ENCODE assay signal across 18 mouse cellular contexts in genomic region chr1:91023230-91023629, GRCm38 (mm10). TPM values are rescaled to one million over a fixed set of nuclear protein-coding genes. Genes with fewer than 3 reads are reported as not detected.
A peak's percentile ranks its signal among the peaks of the same experiment; 100 is the strongest.
DNase-seq lines count a peak whose midpoint lies in the region; ATAC-seq and TF ChIP-seq lines count a peak whose summit lies in the region.
"Had no signal": no experiment of that assay in that cellular context is flagged by ENCODE, and none has a peak within 500 bp of the region (broad histone marks: within the 10 kb centered on the region; RNA-seq: fewer than 3 reads in every experiment).

No protein-coding gene starts in this region.

- H3K4me3 ChIP-seq in gastrocnemius, adult 2 months = no peak overlapping the region
- no peak overlapping the region for H3K4me3 ChIP-seq in limb, embryonic 15.5 days
- H3K4me3 ChIP-seq in limb, embryonic 10.5 days = no peak overlapping the region
- H3K4me3 ChIP-seq in C2C12 (ENCODE audit: insufficient read depth, poor library complexity, severe bottlenecking) = no peak overlapping the region
- H3K4me3 ChIP-seq in intestine, embryonic 16.5 days (ENCODE audit: low read length) = no peak overlapping the region
- H3K4me3 ChIP-seq: embryonic facial prominence, embryonic 13.5 days; forebrain, embryonic 12.5 days; hindbrain, embryonic 15.5 days; kidney, embryonic 15.5 days; liver, embryonic 12.5 days; neural tube, embryonic 15.5 days had no signal

- no peaks in the 10 kb centered on the region for H3K9me3 ChIP-seq in limb, embryonic 15.5 days
- no peaks in the 10 kb centered on the region for H3K9me3 ChIP-seq in limb, embryonic 10.5 days (replicated peaks)
- no peaks in the 10 kb centered on the region for H3K9me3 ChIP-seq in intestine, embryonic 16.5 days (ENCODE audit: control insufficient read depth, low read length)
- H3K9me3 ChIP-seq: forebrain, embryonic 12.5 days; hindbrain, embryonic 15.5 days; neural tube, embryonic 15.5 days had no signal

- no peak for ATAC-seq in limb, embryonic 15.5 days (ENCODE audit: insufficient number of reproducible peaks, low FRiP score, low TSS enrichment, low read depth)
- peak; percentile 51 for ATAC-seq in intestine, embryonic 16.5 days
- no peak for ATAC-seq in granulocyte monocyte progenitor cell, adult 5-6 weeks (replicated peaks; ENCODE audit: poor library complexity, severe bottlenecking)
- ATAC-seq: liver, embryonic 12.5 days had no signal

- no peak overlapping the region for H3K4me2 ChIP-seq in limb, embryonic 15.5 days
- no peak overlapping the region for H3K4me2 ChIP-seq in intestine, embryonic 16.5 days (ENCODE audit: low read depth, low read length)
- H3K4me2 ChIP-seq: embryonic facial prominence, embryonic 13.5 days; forebrain, embryonic 12.5 days; hindbrain, embryonic 15.5 days; kidney, embryonic 15.5 days; liver, embryonic 12.5 days; neural tube, embryonic 15.5 days had no signal

- intact Hi-C loops in gastrocnemius, adult 2 months (cut with DNase I) = loop anchor here (5.0 kb wide), 1 partner anchor 51 kb away; no protein-coding TSS in a partner anchor

- 70% methylated on average over 5 of the region's 5 CpGs for WGBS in limb, embryonic 15.5 days
- WGBS in limb, embryonic 10.5 days = 63% methylated on average over 5 of the region's 5 CpGs
- WGBS in intestine, embryonic 16.5 days = 69% methylated on average over 5 of the region's 5 CpGs

- no peaks in the 10 kb centered on the region for H3K27me3 ChIP-seq in limb, embryonic 15.5 days
- no peaks in the 10 kb centered on the region for H3K27me3 ChIP-seq in limb, embryonic 10.5 days (ENCODE audit: low read depth, poor library complexity, severe bottlenecking)
- H3K27me3 ChIP-seq in C2C12 (ENCODE audit: control insufficient read depth, insufficient read depth, insufficient read length) = no peaks in the 10 kb centered on the region
- no peaks in the 10 kb centered on the region for H3K27me3 ChIP-seq in intestine, embryonic 16.5 days (replicated peaks; ENCODE audit: control insufficient read depth, insufficient read depth, low read length)
- H3K27me3 ChIP-seq: embryonic facial prominence, embryonic 13.5 days; forebrain, embryonic 12.5 days; hindbrain, embryonic 15.5 days; kidney, embryonic 15.5 days; liver, embryonic 12.5 days; neural tube, embryonic 15.5 days had no signal

- H3K79me3 ChIP-seq in C2C12 (ENCODE audit: low read depth) = peaks cover 40% of the 10 kb centered on the region

- no peak for DNase-seq in gastrocnemius, adult 2 months
- no peak for DNase-seq in gastrocnemius, adult 8-10 months (ENCODE audit: low spot score in 2 of 2)
- no peak for DNase-seq in limb, embryonic 10.5 days (ENCODE audit: low spot score)
- DNase-seq in testis, postnatal 14 days (ENCODE audit: low spot score) = no peak
- DNase-seq: B cell, adult 2 months; cerebellum, adult 11 months had no signal

- peak overlapping the region; percentile 57 for H3ac ChIP-seq in C2C12 (ENCODE audit: control insufficient read depth, insufficient read length, low read depth)

- H3K79me2 ChIP-seq in C2C12 (ENCODE audit: control insufficient read depth, insufficient read depth) = peaks cover 63% of the 10 kb centered on the region

- peaks cover 11% of the 10 kb centered on the region; the same call in 1 of the 2 replicates for H3K4me1 ChIP-seq in limb, embryonic 15.5 days
- H3K4me1 ChIP-seq in limb, embryonic 10.5 days = peaks cover 9% of the 10 kb centered on the region; the same call in 1 of the 2 replicates
- peaks cover 21% of the 10 kb centered on the region; the same call in 1 of the 2 replicates for H3K4me1 ChIP-seq in intestine, embryonic 16.5 days (ENCODE audit: control insufficient read depth, insufficient read depth, low read length)
- H3K4me1 ChIP-seq: embryonic facial prominence, embryonic 13.5 days; forebrain, embryonic 12.5 days; liver, embryonic 12.5 days; neural tube, embryonic 15.5 days had no signal

- TF ChIP-seq CTCF in gastrocnemius, adult 2 months (IDR thresholded peaks at IDR 0.05) = no peak
- TF ChIP-seq CTCF in C2C12 (IDR thresholded peaks at IDR 0.05; ENCODE audit: control insufficient read depth, insufficient read depth, insufficient read length) = no peak

- H3K9ac ChIP-seq in limb, embryonic 15.5 days = no peak overlapping the region
- H3K9ac ChIP-seq in intestine, embryonic 16.5 days (ENCODE audit: low read depth, low read length) = no peak overlapping the region
- H3K9ac ChIP-seq: embryonic facial prominence, embryonic 13.5 days; forebrain, embryonic 12.5 days; hindbrain, embryonic 15.5 days; kidney, embryonic 15.5 days; liver, embryonic 12.5 days; neural tube, embryonic 15.5 days had no signal

- peak overlapping the region; percentile 82 for H3K27ac ChIP-seq in gastrocnemius, adult 2 months
- peak overlapping the region; percentile 34 for H3K27ac ChIP-seq in limb, embryonic 15.5 days
- no peak overlapping the region for H3K27ac ChIP-seq in limb, embryonic 10.5 days
- peak overlapping the region; percentile 84 for H3K27ac ChIP-seq in intestine, embryonic 16.5 days (ENCODE audit: low read length)
- H3K27ac ChIP-seq: embryonic facial prominence, embryonic 13.5 days; forebrain, embryonic 12.5 days; hindbrain, embryonic 15.5 days; liver, embryonic 12.5 days; neural tube, embryonic 15.5 days had no signal

- no peaks in the 10 kb centered on the region for H3K36me3 ChIP-seq in limb, embryonic 15.5 days
- 0 out of 2 replicates have a peak, but pooled peaks cover 11% of the 10 kb centered on the region for H3K36me3 ChIP-seq in limb, embryonic 10.5 days
- H3K36me3 ChIP-seq in C2C12 (ENCODE audit: control insufficient read depth, insufficient read depth) = peaks cover 4% of the 10 kb centered on the region
- no peaks in the 10 kb centered on the region for H3K36me3 ChIP-seq in intestine, embryonic 16.5 days (ENCODE audit: control insufficient read depth, insufficient read depth, low read length)
- H3K36me3 ChIP-seq: forebrain, embryonic 12.5 days; kidney, embryonic 15.5 days; liver, embryonic 12.5 days had no signal

TF ChIP-seq in C2C12, 6 proteins besides CTCF, POLR2A, EP300 and RAD21:
- TF ChIP-seq CEBPB (IDR thresholded peaks at IDR 0.05; ENCODE audit: low read depth) (no peak), MYOD1 (IDR thresholded peaks at IDR 0.05; ENCODE audit: control insufficient read depth, insufficient read length, low read depth) (peak; percentile 75)

RNA-seq across cellular contexts. Expression of gene Lrrfip1, which starts 24.7 kb away (rescaled TPM):
- total RNA-seq in gastrocnemius, adult 2 months (2021) = 100 to 1,000 TPM; 131 to 149 TPM
- 100 to 1,000 TPM; 104 to 126 (median 123) TPM for total RNA-seq in gastrocnemius, adult 8-10 months (2022)
- polyA plus RNA-seq in limb, embryonic 15.5 days (2015; fragmentation: Nextera tagmentation; extraction: Ambion mirVana) = 56.8 and 72.0 TPM in 2 replicates
- polyA plus RNA-seq in limb, embryonic 10.5 days (2016; fragmentation: Nextera tagmentation; extraction: Ambion mirVana) = 21.2 and 21.7 TPM in 2 replicates
- polyA plus RNA-seq in C2C12 (2012; fragmentation: generic; extraction: Trizol) = 74.1 TPM
- 69.2 and 73.7 TPM in 2 replicates for polyA plus RNA-seq in intestine, embryonic 16.5 days (2015; fragmentation: Nextera tagmentation; extraction: Ambion mirVana)
- total RNA-seq in granulocyte monocyte progenitor cell, adult 5-6 weeks (2014; fragmentation: Nextera tagmentation) = 61.3 and 114 TPM in 2 replicates
- 121 and 131 TPM in 2 replicates for total RNA-seq in granulocyte monocyte progenitor cell, adult 5-6 weeks (2017)

RNA-seq across cellular contexts. Expression of gene Rab17, which starts 53.8 kb away (rescaled TPM):
- total RNA-seq in gastrocnemius, adult 2 months (2021) = not detected
- total RNA-seq in gastrocnemius, adult 8-10 months (2022) = not detected
- polyA plus RNA-seq in limb, embryonic 15.5 days (2015; fragmentation: Nextera tagmentation; extraction: Ambion mirVana) = 2.4 and 2.5 TPM in 2 replicates
- polyA plus RNA-seq in limb, embryonic 10.5 days (2016; fragmentation: Nextera tagmentation; extraction: Ambion mirVana) = 0.34 and 0.69 TPM in 2 replicates
- 0.02 TPM for polyA plus RNA-seq in C2C12 (2012; fragmentation: generic; extraction: Trizol)
- 62.2 and 69.3 TPM in 2 replicates for polyA plus RNA-seq in intestine, embryonic 16.5 days (2015; fragmentation: Nextera tagmentation; extraction: Ambion mirVana)
- total RNA-seq in granulocyte monocyte progenitor cell, adult 5-6 weeks (2014; fragmentation: Nextera tagmentation) = 3.1 TPM in 1 of 2 replicates, not detected in the other
- 0.47 and 2.0 TPM in 2 replicates for total RNA-seq in granulocyte monocyte progenitor cell, adult 5-6 weeks (2017)
- total RNA-seq: layer of hippocampus, adult 8-10 months; monocyte, adult 5-6 weeks had no signal
- polyA plus RNA-seq: forebrain, embryonic 12.5 days; neural tube, embryonic 15.5 days had no signal

Comparison
In these comparisons a context has a peak if more than half of its experiments do, and no peak if none do; other contexts are left out.
1. RNA of gene Rab17, which starts 53.8 kb away (polyA plus RNA-seq): 62.2 to 69.3 TPM in intestine, embryonic 16.5 days; 2.4 to 2.5 TPM in limb, embryonic 15.5 days, 0.34 to 0.69 TPM in limb, embryonic 10.5 days and 0.02 TPM in C2C12 (single experiment); every median in the first group is over 10 times any median in the second.